Mouse (Mus musculus) MEL (cell line): Measurements from ENCODE around the gene Kptn. TPM values are rescaled to one million over a fixed set of nuclear protein-coding genes. Genes with fewer than 3 reads are reported as not detected.

Experiments used
- DNase-seq: peaks from one replicate; pipeline ENCODE4 v3.0.0; 2011; ENCODE audit warnings: low read depth, low spot score
- H3K27ac ChIP-seq: 2 replicates; pipeline ENCODE4 v1.5.1; 2012; ENCODE audit warnings: low read depth, mild to moderate bottlenecking, control low read depth, low read length, moderate library complexity; ENCODE audit not compliant: control insufficient read depth
- H3K27me3 ChIP-seq, 2 experiments: fragments of 150-350 bp in 1 of 2; sonication (generic) in 1 of 2; 2 replicates each; pipeline ENCODE4 v1.6.1; 2012; ENCODE audit warnings: low read length in 2 of 2, mild to moderate bottlenecking in 2 of 2, improper control_type of control experiment in 1 of 2, moderate library complexity in 1 of 2; ENCODE audit not compliant: insufficient read depth in 2 of 2, control insufficient read depth in 1 of 2
- H3K36me3 ChIP-seq, 2 experiments: 2 replicates each; pipeline ENCODE4 v1.6.1; 2012 to 2014; ENCODE audit warnings: low read length in 2 of 2, improper control_type of control experiment in 1 of 2, inconsistent platforms in 1 of 2, mild to moderate bottlenecking in 1 of 2; ENCODE audit not compliant: insufficient read depth in 2 of 2, control insufficient read depth in 1 of 2
- H3K4me1 ChIP-seq, 2 experiments: fragments of 150-350 bp in 1 of 2; sonication (generic) in 1 of 2; 2 replicates each; pipeline ENCODE4 v1.6.1; 2012; ENCODE audit warnings: low read length in 2 of 2, improper control_type of control experiment in 1 of 2, mild to moderate bottlenecking in 1 of 2; ENCODE audit not compliant: insufficient read depth in 2 of 2, control insufficient read depth in 1 of 2
- H3K4me3 ChIP-seq, 2 experiments: fragments of 150-350 bp in 1 of 2; sonication (generic) in 1 of 2; 2 replicates each; pipeline ENCODE4 v1.5.1; 2012; ENCODE audit warnings: low read depth in 2 of 2, low read length in 2 of 2, mild to moderate bottlenecking in 2 of 2, moderate library complexity in 2 of 2, control low read depth in 1 of 2, improper control_type of control experiment in 1 of 2; ENCODE audit not compliant: control insufficient read depth in 1 of 2, insufficient read depth in 1 of 2
- H3K79me2 ChIP-seq: 2 replicates; pipeline ENCODE4 v1.6.1; 2012; ENCODE audit warnings: mild to moderate bottlenecking, low read length, moderate library complexity; ENCODE audit not compliant: control insufficient read depth, poor library complexity, insufficient read depth
- H3K9ac ChIP-seq: 2 replicates; pipeline ENCODE4 v1.6.1; 2012; ENCODE audit warnings: low read depth, mild to moderate bottlenecking, control low read depth, low read length, moderate library complexity; ENCODE audit not compliant: control insufficient read depth, poor library complexity, severe bottlenecking
- H3K9me3 ChIP-seq: fragments of 150-350 bp; sonication (generic); replicated peaks from 2 replicates; pipeline ENCODE4 v1.6.1; 2012; ENCODE audit warnings: mild to moderate bottlenecking, low read length, improper control_type of control experiment, moderate library complexity; ENCODE audit not compliant: insufficient read depth
- BHLHE40 ChIP-seq: IDR thresholded peaks from 2 replicates; pipeline ENCODE4 v1.6.1; 2012; ENCODE audit warnings: low read depth, mild to moderate bottlenecking, inconsistent platforms, low read length, improper control_type of control experiment, borderline replicate concordance
- CHD1 ChIP-seq: IDR thresholded peaks from 2 replicates; pipeline ENCODE4 v1.6.1; 2012; ENCODE audit warnings: low read depth, mild to moderate bottlenecking, inconsistent platforms, low read length, improper control_type of control experiment
- CHD2 ChIP-seq: IDR thresholded peaks from 2 replicates; pipeline ENCODE4 v1.6.1; 2011; ENCODE audit warnings: low read length, improper control_type of control experiment
- EP300 ChIP-seq, 2 experiments: IDR thresholded peaks; 2 replicates each; pipeline ENCODE4 v1.6.1; 2011; ENCODE audit warnings: improper control_type of control experiment in 2 of 2, low read length in 2 of 2, low read depth in 1 of 2, mild to moderate bottlenecking in 1 of 2
- GABPA ChIP-seq: IDR thresholded peaks from 2 replicates; pipeline ENCODE4 v1.6.1; 2012; ENCODE audit warnings: low read depth, mild to moderate bottlenecking, inconsistent platforms, low read length, improper control_type of control experiment, moderate library complexity
- GATA1 ChIP-seq: IDR thresholded peaks from 2 replicates; pipeline ENCODE4 v1.6.1; 2011; ENCODE audit warnings: low read depth, low read length, improper control_type of control experiment
- KAT2A ChIP-seq: conservative IDR thresholded peaks from 2 replicates; pipeline ENCODE4 v1.6.1; 2012; ENCODE audit warnings: low read depth, low read length, improper control_type of control experiment, inconsistent platforms
- MAFK ChIP-seq: IDR thresholded peaks from 2 replicates; pipeline ENCODE4 v1.6.1; 2011; ENCODE audit warnings: low read depth, mild to moderate bottlenecking, low read length, improper control_type of control experiment, borderline replicate concordance
- MAX ChIP-seq: IDR thresholded peaks from 2 replicates; pipeline ENCODE4 v1.6.1; 2011; ENCODE audit warnings: low read length, improper control_type of control experiment
- MAZ ChIP-seq: IDR thresholded peaks from 2 replicates; pipeline ENCODE4 v1.6.1; 2012; ENCODE audit warnings: low read depth, mild to moderate bottlenecking, inconsistent platforms, low read length, improper control_type of control experiment
- MEF2A ChIP-seq: IDR thresholded peaks from 2 replicates; pipeline ENCODE4 v1.6.1; 2014; ENCODE audit warnings: low read depth, mild to moderate bottlenecking, inconsistent platforms, low read length, improper control_type of control experiment; ENCODE audit not compliant: poor library complexity, insufficient replicate concordance, severe bottlenecking; ENCODE audit errors: extremely low read depth
- MXI1 ChIP-seq: IDR thresholded peaks from 2 replicates; pipeline ENCODE4 v1.6.1; 2011; ENCODE audit warnings: mild to moderate bottlenecking, low read depth, low read length, improper control_type of control experiment
- MYB ChIP-seq: IDR thresholded peaks from 2 replicates; pipeline ENCODE4 v1.6.1; 2011; ENCODE audit warnings: mild to moderate bottlenecking, low read depth, low read length, improper control_type of control experiment
- MYC ChIP-seq: IDR thresholded peaks from 2 replicates; pipeline ENCODE4 v1.6.1; 2011; ENCODE audit warnings: low read depth, mild to moderate bottlenecking, low read length, improper control_type of control experiment, moderate library complexity
- POLR2A ChIP-seq, 2 experiments: IDR thresholded peaks; 2 replicates each; pipeline ENCODE4 v1.6.1; 2011 to 2012; ENCODE audit warnings: low read length in 2 of 2, mild to moderate bottlenecking in 2 of 2, control low read depth in 1 of 2, improper control_type of control experiment in 1 of 2, low read depth in 1 of 2, moderate library complexity in 1 of 2; ENCODE audit not compliant: control insufficient read depth in 1 of 2, insufficient read depth in 1 of 2, poor library complexity in 1 of 2
- POLR2AphosphoS5 ChIP-seq: IDR thresholded peaks from 2 replicates; pipeline ENCODE4 v1.6.1; 2012; ENCODE audit warnings: low read depth, borderline replicate concordance, mild to moderate bottlenecking, inconsistent platforms, low read length, moderate library complexity, mixed read lengths
- RAD21 ChIP-seq: IDR thresholded peaks from 2 replicates; pipeline ENCODE4 v1.6.1; 2011; ENCODE audit warnings: mild to moderate bottlenecking, low read depth, low read length, improper control_type of control experiment
- RCOR1 ChIP-seq: IDR thresholded peaks from 2 replicates; pipeline ENCODE4 v1.6.1; 2012; ENCODE audit warnings: low read depth, mild to moderate bottlenecking, inconsistent platforms, low read length, improper control_type of control experiment
- USF2 ChIP-seq, 2 experiments: IDR thresholded peaks; 2 replicates each; pipeline ENCODE4 v1.6.1; 2011 to 2012; ENCODE audit warnings: improper control_type of control experiment in 2 of 2, low read length in 2 of 2, borderline replicate concordance in 1 of 2, inconsistent platforms in 1 of 2, low read depth in 1 of 2, mild to moderate bottlenecking in 1 of 2; ENCODE audit not compliant: insufficient read depth in 1 of 2
- ZKSCAN1 ChIP-seq: IDR thresholded peaks from 2 replicates; pipeline ENCODE4 v1.6.1; 2012; ENCODE audit warnings: low read depth, mild to moderate bottlenecking, inconsistent platforms, low read length, improper control_type of control experiment, moderate library complexity
- ZMIZ1 ChIP-seq: IDR thresholded peaks from 2 replicates; pipeline ENCODE4 v1.6.1; 2012; ENCODE audit warnings: low read depth, mild to moderate bottlenecking, inconsistent platforms, low read length, improper control_type of control experiment, moderate library complexity
- ZNF384 ChIP-seq: IDR thresholded peaks from 2 replicates; pipeline ENCODE4 v1.6.1; 2012; ENCODE audit warnings: low read depth, mild to moderate bottlenecking, inconsistent platforms, low read length, improper control_type of control experiment
- polyA plus RNA-seq, 2 experiments: library from polyadenylated mRNA; stranded (reverse) in 1 of 2; unstranded in 1 of 2; fragments of >175 nt in 1 of 2; fragments of >200 nt in 1 of 2; gene quantifications; 2 replicates each; pipeline versions ENCODE4 v1.2.1 to v1.2.4; 2012; ENCODE audit warnings: low replicate concordance in 2 of 2, low read depth in 1 of 2; ENCODE audit not compliant: insufficient read length in 2 of 2, insufficient read depth in 1 of 2, missing spikeins in 1 of 2
- total RNA-seq: library from RNA; depleted of rRNA; stranded (reverse); fragments of 300-350 nt; gene quantifications from 2 replicates; pipeline ENCODE4 v1.2.3, GENCODE M21; 2012

Kptn gene
- total and polyA plus RNA-seq, 3 experiments: 17.8 to 19.6 TPM; not detected in 1

- no peak for DNase-seq
- peaks cover 0 to 14% of the 10 kb centered on the region in 2 experiments; a peak in 2 of 4 replicates for H3K4me1 ChIP-seq
- H3K4me3 ChIP-seq: no peak overlapping the region
- H3K79me2 ChIP-seq: no peaks in the 10 kb centered on the region
- no peak overlapping the region for H3K27ac ChIP-seq
- no peak overlapping the region for H3K9ac ChIP-seq
- H3K36me3 ChIP-seq: no peaks in the 10 kb centered on the region
- 0 out of 4 replicates have a peak, but pooled peaks cover 0 to 1% of the 10 kb centered on the region in 2 experiments for H3K27me3 ChIP-seq
- no peak for TF ChIP-seq GATA1
- no peak for TF ChIP-seq ZMIZ1
- no peak for TF ChIP-seq KAT2A
- no peak for TF ChIP-seq MAZ
- TF ChIP-seq MAFK: no peak
- no peak for TF ChIP-seq ZNF384
- no peak for TF ChIP-seq MXI1
- TF ChIP-seq MYB: no peak
- TF ChIP-seq MYC: no peak
- TF ChIP-seq POLR2AphosphoS5: no peak
- no peak for TF ChIP-seq ZKSCAN1
- no peak for TF ChIP-seq USF2 (IDR thresholded peaks at IDR 0.05; ENCODE audit: borderline replicate concordance in 1 of 2, insufficient read depth in 1 of 2, low read depth in 1 of 2, low read length in 2 of 2)
- no peak for TF ChIP-seq CHD2
- TF ChIP-seq MAX: no peak
- no peak for TF ChIP-seq BHLHE40
- no peak for TF ChIP-seq EP300 (IDR thresholded peaks at IDR 0.05; ENCODE audit: low read depth in 1 of 2, low read length in 2 of 2)
- no peaks in the 10 kb centered on the region for H3K9me3 ChIP-seq
These were observed 14.0 kb downstream of the Kptn start for GRCm38 (mm10) chr7:16133691-16134090.

GRCm38 (mm10) chr7:16134951-16135392, 15.3 kb downstream of the Kptn start:
- H3K27ac ChIP-seq: no peak overlapping the region
- no peaks in the 10 kb centered on the region for H3K36me3 ChIP-seq
- no peaks in the 10 kb centered on the region for H3K9me3 ChIP-seq
- H3K27me3 ChIP-seq: 0 out of 4 replicates have a peak, but pooled peaks cover 0 to 1% of the 10 kb centered on the region in 2 experiments
- no peak overlapping the region for H3K9ac ChIP-seq
- H3K79me2 ChIP-seq: no peaks in the 10 kb centered on the region
- DNase-seq: no peak
- H3K4me1 ChIP-seq: peaks cover 0 to 11% of the 10 kb centered on the region in 2 experiments; a peak in 2 of 4 replicates
- H3K4me3 ChIP-seq: no peak overlapping the region
- no peak for TF ChIP-seq CHD1
- no peak for TF ChIP-seq POLR2AphosphoS5
- no peak for TF ChIP-seq MYB
- no peak for TF ChIP-seq MAFK
- TF ChIP-seq RAD21: no peak
- TF ChIP-seq POLR2A (IDR thresholded peaks at IDR 0.05; ENCODE audit: control insufficient read depth in 1 of 2, insufficient read depth in 1 of 2, low read depth in 1 of 2, low read length in 2 of 2, poor library complexity in 1 of 2): no peak
- no peak for TF ChIP-seq GABPA
- TF ChIP-seq MEF2A: no peak
- no peak for TF ChIP-seq RCOR1
